Mouse (Mus musculus): Measurements from ENCODE around the gene Sntg2. TPM values are rescaled to one million over a fixed set of nuclear protein-coding genes. Genes with fewer than 3 reads are reported as not detected.

Sntg2 gene
- polyA plus RNA-seq, 2 experiments: 1.4 TPM

DNA sequence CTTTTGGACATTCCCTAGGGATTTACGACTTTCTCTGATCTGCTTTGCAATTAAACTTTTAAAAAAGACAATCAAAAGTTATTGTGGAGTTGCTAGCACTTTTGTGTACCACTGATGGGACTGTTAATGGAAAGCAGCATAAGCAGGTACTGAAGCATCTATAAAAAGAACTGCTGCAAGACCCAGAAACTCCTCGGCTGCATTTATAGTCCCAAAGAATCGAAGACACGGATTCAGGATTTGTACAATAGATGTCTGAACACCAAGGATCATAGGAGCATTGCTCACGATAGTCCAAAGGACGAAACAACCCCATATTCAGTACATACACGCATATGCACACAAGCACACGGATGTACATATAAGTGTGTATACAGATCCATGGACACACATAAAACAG, 213.4 kb downstream of the Sntg2 start:
- no peak for ATAC-seq (ENCODE audit: low FRiP score, low read depth)
- no peaks in the 10 kb centered on the region for H3K9me3 ChIP-seq (ENCODE audit: control insufficient read depth, low read length)
- 81% methylated on average over 8 of the region's 8 CpGs for WGBS
- TF ChIP-seq POLR2A (IDR thresholded peaks at IDR 0.05; ENCODE audit: borderline replicate concordance, extremely low read depth, insufficient read depth, insufficient read length): no peak
- H3K27me3 ChIP-seq (ENCODE audit: control insufficient read depth, insufficient read depth, low read length): no peaks in the 10 kb centered on the region
- H3K4me2 ChIP-seq (replicated peaks; ENCODE audit: low read depth, low read length, severe bottlenecking): no peak overlapping the region
- no peak for DNase-seq (ENCODE audit: low spot score)
- H3K4me1 ChIP-seq (ENCODE audit: control insufficient read depth, insufficient read depth, low read length): peaks cover 4% of the 10 kb centered on the region; the same call in 1 of the 2 replicates
- H3K27ac ChIP-seq (replicated peaks; ENCODE audit: low read depth, low read length): no peak overlapping the region
- no peaks in the 10 kb centered on the region for H3K36me3 ChIP-seq (ENCODE audit: control insufficient read depth, insufficient read depth, low read length)
- H3K9ac ChIP-seq (ENCODE audit: low read depth, low read length, severe bottlenecking): no peak overlapping the region
- no peak overlapping the region for H3K4me3 ChIP-seq (replicated peaks; ENCODE audit: low read length)

DNA sequence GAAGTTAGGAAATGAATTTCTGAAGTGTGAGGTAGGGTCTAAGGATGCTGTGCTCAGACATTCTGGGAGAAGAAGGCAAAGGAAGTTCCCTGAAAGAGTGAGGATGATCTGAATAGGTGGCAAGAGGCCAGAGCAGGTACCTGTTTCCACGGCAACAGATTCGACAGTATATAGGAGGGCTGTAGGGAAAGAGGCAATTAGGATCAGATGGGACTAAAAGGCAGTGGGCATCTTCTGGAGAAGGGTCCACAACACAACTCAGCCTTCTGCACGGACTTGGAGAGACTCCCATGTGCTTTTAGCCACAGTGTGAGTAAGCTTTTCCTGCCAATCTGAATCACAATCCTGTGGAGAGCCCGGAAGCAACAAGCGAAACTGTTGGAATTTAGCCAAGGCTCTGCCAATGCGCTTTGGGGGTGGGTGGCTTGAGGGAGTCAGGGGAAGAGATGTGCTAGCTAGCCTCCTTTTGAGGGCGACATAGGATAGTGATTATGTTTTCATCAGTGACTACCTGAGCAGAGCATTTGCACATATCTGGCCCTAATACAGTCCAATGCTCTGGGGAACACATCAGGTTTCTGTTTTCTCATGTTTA, 219.0 kb downstream of the Sntg2 start:
- no peaks in the 10 kb centered on the region for H3K9me3 ChIP-seq (ENCODE audit: control insufficient read depth, low read length)
- no peak overlapping the region for H3K4me3 ChIP-seq (replicated peaks; ENCODE audit: low read length)
- ATAC-seq (ENCODE audit: low FRiP score, low read depth): no peak
- H3K4me1 ChIP-seq (ENCODE audit: control insufficient read depth, insufficient read depth, low read length): no peaks in the 10 kb centered on the region
- no peaks in the 10 kb centered on the region for H3K27me3 ChIP-seq (ENCODE audit: control insufficient read depth, insufficient read depth, low read length)
- H3K4me2 ChIP-seq (replicated peaks; ENCODE audit: low read depth, low read length, severe bottlenecking): no peak overlapping the region
- no peak overlapping the region for H3K27ac ChIP-seq (replicated peaks; ENCODE audit: low read depth, low read length)
- no peak for TF ChIP-seq POLR2A (IDR thresholded peaks at IDR 0.05; ENCODE audit: borderline replicate concordance, extremely low read depth, insufficient read depth, insufficient read length)
- no peak overlapping the region for H3K9ac ChIP-seq (ENCODE audit: low read depth, low read length, severe bottlenecking)
- no peak for DNase-seq (ENCODE audit: low spot score)
- WGBS: 56% methylated on average over 7 of the region's 7 CpGs
- H3K36me3 ChIP-seq (ENCODE audit: control insufficient read depth, insufficient read depth, low read length): no peaks in the 10 kb centered on the region

DNA sequence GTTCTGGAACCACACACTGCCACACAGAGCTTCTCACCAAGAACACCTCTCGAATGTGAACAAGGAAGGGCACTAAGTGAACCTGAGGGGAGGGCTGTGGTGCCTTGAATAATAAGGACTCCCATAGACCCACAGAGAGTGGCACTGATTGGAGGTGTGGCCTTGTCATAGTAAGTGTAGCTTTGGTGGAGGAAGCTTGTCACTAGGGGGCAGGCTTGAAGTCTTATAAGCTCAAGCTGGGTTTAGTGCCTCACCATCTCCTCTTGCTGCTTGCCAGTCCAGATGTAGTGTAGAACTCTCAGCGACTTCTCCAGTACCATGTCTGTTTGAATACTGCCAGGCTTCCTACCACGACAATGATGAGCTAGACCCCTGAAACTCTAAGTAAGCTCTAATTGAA, 231.1 kb downstream of the Sntg2 start:
- ATAC-seq (ENCODE audit: low FRiP score, low read depth): no peak
- Histone ChIP-seq H3K27me3 (ENCODE audit: control insufficient read depth, insufficient read depth, low read length) (no peaks in the 10 kb centered on the region), H3K27ac (replicated peaks; ENCODE audit: low read depth, low read length) (no peak overlapping the region), H3K36me3 (ENCODE audit: control insufficient read depth, insufficient read depth, low read length) (no peaks in the 10 kb centered on the region), H3K4me1 (ENCODE audit: control insufficient read depth, insufficient read depth, low read length) (no peaks in the 10 kb centered on the region), H3K4me2 (replicated peaks; ENCODE audit: low read depth, low read length, severe bottlenecking) (no peak overlapping the region), H3K9me3 (ENCODE audit: control insufficient read depth, low read length) (no peaks in the 10 kb centered on the region), H3K9ac (ENCODE audit: low read depth, low read length, severe bottlenecking) (no peak overlapping the region), H3K4me3 (replicated peaks; ENCODE audit: low read length) (no peak overlapping the region)
- 56% methylated on average over 3 of the region's 3 CpGs for WGBS
- no peak for DNase-seq (ENCODE audit: low spot score)
- TF ChIP-seq POLR2A (IDR thresholded peaks at IDR 0.05; ENCODE audit: borderline replicate concordance, extremely low read depth, insufficient read depth, insufficient read length): no peak

DNA sequence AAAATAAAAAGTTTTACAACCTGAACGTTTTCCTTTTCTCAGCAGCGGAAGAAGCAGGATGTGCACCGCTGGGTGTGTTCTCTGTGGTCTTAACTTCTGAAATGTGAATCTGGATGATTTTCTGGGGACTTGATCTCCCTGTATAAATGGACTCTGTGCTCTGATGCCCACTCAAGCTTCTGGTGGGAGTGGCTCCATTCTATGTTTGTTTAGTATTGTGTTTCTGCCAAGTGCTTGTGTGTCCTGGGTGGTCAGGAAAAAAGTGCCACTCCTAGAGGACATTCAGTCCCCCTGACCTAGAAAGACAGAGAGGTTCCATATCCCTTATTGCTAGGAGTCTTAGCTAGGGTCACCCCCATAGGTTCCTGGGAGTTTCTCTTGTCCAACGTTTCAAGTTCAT, 240.7 kb downstream of the Sntg2 start, which contains the start of gene Tpo:
TSS of gene Tpo (minus strand) at position 101 of the 400 bp plus-strand sequence.
- no peak within 1 kb of the TSS for H3K4me2 ChIP-seq (replicated peaks; ENCODE audit: low read depth, low read length, severe bottlenecking)
- no peak within 1 kb of the TSS for H3K9ac ChIP-seq (ENCODE audit: low read depth, low read length, severe bottlenecking)
- DNase-seq (ENCODE audit: low spot score) (no peak), ATAC-seq (ENCODE audit: low FRiP score, low read depth) (no peak)
- H3K36me3 ChIP-seq (ENCODE audit: control insufficient read depth, insufficient read depth, low read length): no peaks in the 10 kb centered on the region
- no peak for TF ChIP-seq POLR2A (IDR thresholded peaks at IDR 0.05; ENCODE audit: borderline replicate concordance, extremely low read depth, insufficient read depth, insufficient read length)
- H3K27me3 ChIP-seq (ENCODE audit: control insufficient read depth, insufficient read depth, low read length): no peaks in the 10 kb centered on the region
- H3K4me1 ChIP-seq (ENCODE audit: control insufficient read depth, insufficient read depth, low read length): no peaks in the 10 kb centered on the region
- WGBS: 82% methylated on average over 4 of the region's 4 CpGs
- H3K4me3 ChIP-seq (replicated peaks; ENCODE audit: low read length): no peak within 1 kb of the TSS
- no peak within 1 kb of the TSS for H3K27ac ChIP-seq (replicated peaks; ENCODE audit: low read depth, low read length)
- no peaks in the 10 kb centered on the region for H3K9me3 ChIP-seq (ENCODE audit: control insufficient read depth, low read length)

DNA sequence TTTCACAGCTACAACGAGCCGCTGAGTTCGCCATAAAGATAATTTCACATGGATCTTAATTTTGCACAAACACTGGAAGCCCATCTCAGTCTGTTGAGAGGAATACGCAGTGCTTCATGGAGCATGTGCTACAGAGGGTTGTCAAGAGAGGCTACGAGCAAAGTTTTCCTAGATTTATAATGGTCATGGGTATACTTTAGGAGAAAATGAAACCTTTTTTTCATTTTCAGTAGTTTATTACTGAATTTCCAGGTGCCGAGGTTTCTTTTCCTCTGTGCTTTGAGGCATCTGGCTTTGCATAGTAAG, 243.8 kb downstream of the Sntg2 start:
- 58% methylated on average over 6 of the region's 6 CpGs for whole genome bisulfite sequencing
- ATAC-seq (ENCODE audit: low FRiP score, low read depth) (peak; percentile 50; the same call in 1 of the 2 replicates), DNase-seq (ENCODE audit: low spot score) (peak; percentile 9)
- H3K27ac ChIP-seq (replicated peaks; ENCODE audit: low read depth, low read length): no peak overlapping the region
- H3K4me3 ChIP-seq (replicated peaks; ENCODE audit: low read length): no peak overlapping the region
- no peaks in the 10 kb centered on the region for H3K36me3 ChIP-seq (ENCODE audit: control insufficient read depth, insufficient read depth, low read length)
- no peaks in the 10 kb centered on the region for H3K9me3 ChIP-seq (ENCODE audit: control insufficient read depth, low read length)
- TF ChIP-seq POLR2A (IDR thresholded peaks at IDR 0.05; ENCODE audit: borderline replicate concordance, extremely low read depth, insufficient read depth, insufficient read length): no peak
- H3K9ac ChIP-seq (ENCODE audit: low read depth, low read length, severe bottlenecking): no peak overlapping the region
- H3K27me3 ChIP-seq (ENCODE audit: control insufficient read depth, insufficient read depth, low read length): no peaks in the 10 kb centered on the region
- H3K4me2 ChIP-seq (replicated peaks; ENCODE audit: low read depth, low read length, severe bottlenecking): no peak overlapping the region
- H3K4me1 ChIP-seq (ENCODE audit: control insufficient read depth, insufficient read depth, low read length): no peaks in the 10 kb centered on the region

All from limb, embryonic 14.5 days (tissue).